Comparison of ENCODE assay signal across 8 mouse cellular contexts in the genomic region with DNA sequence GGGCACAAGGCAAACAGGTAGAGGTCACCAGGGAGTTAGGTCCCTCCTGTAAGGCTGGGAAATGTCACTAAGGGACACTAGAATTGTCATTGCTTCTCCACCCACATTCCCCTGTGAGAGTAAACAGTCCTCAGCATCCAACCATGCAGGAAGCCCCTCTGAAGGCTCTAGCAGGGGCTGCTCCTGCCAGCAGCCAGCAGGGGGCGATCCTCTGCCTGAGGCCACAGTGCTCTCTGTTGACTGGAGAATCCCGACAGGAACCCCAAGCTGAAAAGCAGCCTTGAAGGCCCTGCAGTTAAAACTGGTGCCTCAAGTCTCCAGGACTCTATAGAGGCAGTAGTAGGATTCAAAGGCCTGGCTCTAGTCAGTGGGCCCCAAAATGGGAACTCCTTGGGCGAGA. TPM values are rescaled to one million over a fixed set of nuclear protein-coding genes. Genes with fewer than 3 reads are reported as not detected.
DNase-seq lines count a peak whose midpoint lies in the region; TF ChIP-seq lines count a peak whose summit lies in the region.
"Had no signal": no experiment of that assay in that cellular context is flagged by ENCODE, and none has a peak within 500 bp of the region (broad histone marks: within the 10 kb centered on the region; RNA-seq: fewer than 3 reads in every experiment).

No protein-coding gene starts in this region.

- TF ChIP-seq POLR2A in ES-Bruce4 (IDR thresholded peaks at IDR 0.05; ENCODE audit: insufficient read depth, low read length) = no peak

- TF ChIP-seq EP300 in ES-Bruce4 (IDR thresholded peaks at IDR 0.05; ENCODE audit: insufficient read depth, low read depth, low read length) = no peak

- DNase-seq in kidney, postnatal 4 days = peak; percentile 59 to 65
- no peak for DNase-seq in kidney, adult 18-20 months
- DNase-seq in R1 (ENCODE audit: low read depth, low spot score) = peak; percentile 59
- peak; percentile 12 for DNase-seq in lung, postnatal 14 days
- no peak for DNase-seq in left cerebral cortex, adult 9 months (ENCODE audit: low spot score in 2 of 2)
- DNase-seq in adrenal gland, adult 2 months = no peak

- no peaks in the 10 kb centered on the region for H3K9me3 ChIP-seq in ES-Bruce4 (replicated peaks; ENCODE audit: control insufficient read depth, insufficient read depth, low read length, poor library complexity, severe bottlenecking)
- H3K9me3 ChIP-seq: midbrain, embryonic 12.5 days had no signal

- peak; percentile 81 for TF ChIP-seq CTCF in ES-Bruce4 (IDR thresholded peaks at IDR 0.05; ENCODE audit: low read depth, low read length)

- no peaks in the 10 kb centered on the region for H3K4me1 ChIP-seq in ES-Bruce4 (ENCODE audit: control insufficient read depth, insufficient read depth, low read length)
- H3K4me1 ChIP-seq: midbrain, embryonic 12.5 days had no signal

- peaks cover 77% of the 10 kb centered on the region for H3K36me3 ChIP-seq in ES-Bruce4 (ENCODE audit: control insufficient read depth, insufficient read depth, low read length, poor library complexity, severe bottlenecking)

- H3K27ac ChIP-seq in ES-Bruce4 (ENCODE audit: insufficient read depth, low read length) = no peak overlapping the region
- H3K27ac ChIP-seq: midbrain, embryonic 12.5 days had no signal

- H3K9ac ChIP-seq in ES-Bruce4 (ENCODE audit: low read depth, poor library complexity, severe bottlenecking) = no peak overlapping the region
- H3K9ac ChIP-seq: midbrain, embryonic 12.5 days had no signal

- no peak overlapping the region for H3K4me3 ChIP-seq in ES-Bruce4 (ENCODE audit: low read depth, low read length)
- H3K4me3 ChIP-seq: midbrain, embryonic 12.5 days had no signal

- no peaks in the 10 kb centered on the region for H3K27me3 ChIP-seq in ES-Bruce4 (ENCODE audit: control insufficient read depth, insufficient read depth, low read length, poor library complexity, severe bottlenecking)
- H3K27me3 ChIP-seq: midbrain, embryonic 12.5 days had no signal

RNA-seq across cellular contexts. Expression of a gene that starts 14.0 kb away (rescaled TPM):
- 32.5 and 36.3 TPM in 2 replicates for polyA plus RNA-seq in ES-Bruce4 (2011; ENCODE audit: insufficient read depth, insufficient read length, low read depth, missing spikeins)
- 10 to 100 TPM; 22.2 to 23.4 TPM for total RNA-seq in adrenal gland, adult 2 months (2021)
- 13.3 and 15.0 TPM in 2 replicates for polyA plus RNA-seq in adrenal gland, adult 2 months (2012; rRNA removed)

RNA-seq across cellular contexts. Expression of a gene that starts 14.0 kb away (rescaled TPM):
- polyA plus RNA-seq in ES-Bruce4 (2011; ENCODE audit: insufficient read depth, insufficient read length, low read depth, missing spikeins) = 7.5 and 10.5 TPM in 2 replicates
- total RNA-seq in adrenal gland, adult 2 months (2021) = 10 to 100 TPM; 12.5 to 13.3 TPM
- polyA plus RNA-seq in adrenal gland, adult 2 months (2012; rRNA removed) = 2.4 and 4.2 TPM in 2 replicates

RNA-seq across cellular contexts. Expression of a gene that starts 27.3 kb away (rescaled TPM):
- polyA plus RNA-seq in ES-Bruce4 (2011; ENCODE audit: insufficient read depth, insufficient read length, low read depth, missing spikeins) = not detected in 2 replicates
- total RNA-seq in adrenal gland, adult 2 months (2021) = 100 to 1,000 TPM; 158 to 462 TPM
- 81.5 and 171 TPM in 2 replicates for polyA plus RNA-seq in adrenal gland, adult 2 months (2012; rRNA removed)

RNA-seq across cellular contexts. Expression of a gene that starts 56.8 kb away (rescaled TPM):
- 25.8 and 27.9 TPM in 2 replicates for polyA plus RNA-seq in ES-Bruce4 (2011; ENCODE audit: insufficient read depth, insufficient read length, low read depth, missing spikeins)
- 10 to 100 TPM; 19.9 to 20.1 TPM for total RNA-seq in adrenal gland, adult 2 months (2021)
- polyA plus RNA-seq in adrenal gland, adult 2 months (2012; rRNA removed) = 24.9 and 27.3 TPM in 2 replicates

RNA-seq across cellular contexts. Expression of a gene that starts 57.8 kb away (rescaled TPM):
- not detected in 2 replicates for polyA plus RNA-seq in ES-Bruce4 (2011; ENCODE audit: insufficient read depth, insufficient read length, low read depth, missing spikeins)
- total RNA-seq in adrenal gland, adult 2 months (2021) = not detected
- polyA plus RNA-seq in adrenal gland, adult 2 months (2012; rRNA removed) = not detected in 2 replicates

Comparison
In these comparisons a context has a peak if more than half of its experiments do, and no peak if none do; other contexts are left out.
1. DNase-seq: peak in kidney, postnatal 4 days (2 of 2), R1 (single experiment) and lung, postnatal 14 days (single experiment); none in kidney, adult 18-20 months (single experiment), left cerebral cortex, adult 9 months (0 of 2) and adrenal gland, adult 2 months (single experiment).
2. RNA of a gene that starts 27.3 kb away (polyA plus RNA-seq): 81.5 to 171 TPM in adrenal gland, adult 2 months; not detected in ES-Bruce4; every median in the first group is over 10 times any median in the second.